Mouse (Mus musculus) forebrain, embryonic 16.5 days (tissue): ENCODE measurements around the gene Cort. TPM values are rescaled to one million over a fixed set of nuclear protein-coding genes. Genes with fewer than 3 reads are reported as not detected.

Experiments used
- ATAC-seq: fragments of 200-750 bp; cut with Nextera tagmentation; 2 replicates; pipeline ENCODE4 v1.8.0; 2017; ENCODE audit warnings: mild to moderate bottlenecking, moderate library complexity
- H3K27ac ChIP-seq: fragments of 300-500 bp; sonication (generic); 2 replicates; pipeline ENCODE4 v1.5.1; 2014; ENCODE audit warnings: low read length, control low read depth
- H3K27me3 ChIP-seq: fragments of 300-500 bp; sonication (generic); replicated peaks from 2 replicates; pipeline ENCODE4 v1.6.1; 2014; ENCODE audit warnings: low read length; ENCODE audit not compliant: control insufficient read depth, insufficient read depth
- H3K36me3 ChIP-seq: fragments of 300-500 bp; sonication (generic); 2 replicates; pipeline ENCODE4 v1.6.1; 2014; ENCODE audit not compliant: control insufficient read depth, insufficient read depth
- H3K4me1 ChIP-seq: fragments of 300-500 bp; sonication (generic); replicated peaks from 2 replicates; pipeline ENCODE4 v1.6.1; 2014; ENCODE audit warnings: low read length; ENCODE audit not compliant: control insufficient read depth, insufficient read depth
- H3K4me2 ChIP-seq: fragments of 300-500 bp; sonication (generic); 2 replicates; pipeline ENCODE4 v1.6.1; 2014; ENCODE audit warnings: mild to moderate bottlenecking, low read length, control low read depth
- H3K4me3 ChIP-seq: fragments of 300-500 bp; sonication (generic); replicated peaks from 2 replicates; pipeline ENCODE4 v1.5.1; 2014; ENCODE audit warnings: mild to moderate bottlenecking, low read length, control low read depth
- H3K9ac ChIP-seq: fragments of 300-500 bp; sonication (generic); replicated peaks from 2 replicates; pipeline ENCODE4 v1.6.1; 2014; ENCODE audit warnings: low read depth, low read length, control low read depth
- H3K9me3 ChIP-seq: fragments of 300-500 bp; sonication (generic); 2 replicates; pipeline ENCODE4 v1.6.1; 2016; ENCODE audit warnings: low read length; ENCODE audit not compliant: control insufficient read depth
- WGBS: fragments of 180-500 bp; shearing (Covaris S2); extraction: QIAGEN DNeasy Blood & Tissue Kit; methylation state at CpG from one replicate; pipeline ENCODE4 v1.1.7; 2014; 5-methylcytosine and 5-hydroxymethylcytosine counted together
- polyA plus RNA-seq: library from polyadenylated mRNA; unstranded; fragments of >200 nt; fragmentation: Nextera tagmentation; extraction: Ambion mirVana; gene quantifications from 2 replicates; pipeline ENCODE4 v1.2.1, GENCODE M21; 2015

Cort gene
- polyA plus RNA-seq, 1 experiment from 2014 or later, result 1.8 TPM

GRCm38 (mm10) chr4:149085381-149085780 is 41.2 kb downstream of the Cort start:
- no peak overlapping the region for H3K4me3 ChIP-seq
- no peak overlapping the region for H3K4me2 ChIP-seq
- ATAC-seq, result no peak
- no peaks in the 10 kb centered on the region for H3K9me3 ChIP-seq
- H3K4me1 ChIP-seq, result peaks cover 8% of the 10 kb centered on the region
- 73% methylated on average over 5 of the region's 5 CpGs for WGBS
- H3K27me3 ChIP-seq, result no peaks in the 10 kb centered on the region
- H3K9ac ChIP-seq, result no peak overlapping the region
- no peaks in the 10 kb centered on the region for H3K36me3 ChIP-seq
- H3K27ac ChIP-seq, result no peak overlapping the region

DNA sequence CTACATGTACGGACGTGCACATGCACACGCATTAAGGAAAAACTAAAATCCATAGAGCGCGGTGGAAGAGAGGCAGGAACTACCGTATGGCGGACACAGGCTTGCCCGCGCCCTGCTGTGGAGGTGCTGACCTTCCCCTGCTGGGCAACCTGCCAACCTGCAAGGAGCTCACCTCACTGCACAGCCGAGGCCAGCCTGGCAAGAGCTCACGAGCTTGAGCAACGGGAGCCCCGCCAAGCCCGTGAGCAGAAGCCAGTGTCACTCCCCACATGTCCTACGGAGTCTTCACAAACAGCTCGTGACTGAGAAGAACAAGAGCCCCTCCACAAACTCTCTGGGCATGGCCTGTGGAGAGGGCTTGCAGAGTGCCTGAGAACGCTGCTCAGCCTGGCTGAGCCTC is 45.0 kb downstream of the Cort start:
- H3K4me3 ChIP-seq, result no peak overlapping the region
- no peaks in the 10 kb centered on the region for H3K27me3 ChIP-seq
- H3K4me2 ChIP-seq, result no peak overlapping the region
- ATAC-seq, result 0 out of 2 replicates have a peak, but pooled peaks have one; percentile 20
- no peak overlapping the region for H3K9ac ChIP-seq
- H3K27ac ChIP-seq, result no peak overlapping the region
- WGBS, result 60% methylated on average over 17 of the region's 17 CpGs
- H3K4me1 ChIP-seq, result peaks cover 8% of the 10 kb centered on the region
- no peaks in the 10 kb centered on the region for H3K36me3 ChIP-seq
- H3K9me3 ChIP-seq, result no peaks in the 10 kb centered on the region

DNA sequence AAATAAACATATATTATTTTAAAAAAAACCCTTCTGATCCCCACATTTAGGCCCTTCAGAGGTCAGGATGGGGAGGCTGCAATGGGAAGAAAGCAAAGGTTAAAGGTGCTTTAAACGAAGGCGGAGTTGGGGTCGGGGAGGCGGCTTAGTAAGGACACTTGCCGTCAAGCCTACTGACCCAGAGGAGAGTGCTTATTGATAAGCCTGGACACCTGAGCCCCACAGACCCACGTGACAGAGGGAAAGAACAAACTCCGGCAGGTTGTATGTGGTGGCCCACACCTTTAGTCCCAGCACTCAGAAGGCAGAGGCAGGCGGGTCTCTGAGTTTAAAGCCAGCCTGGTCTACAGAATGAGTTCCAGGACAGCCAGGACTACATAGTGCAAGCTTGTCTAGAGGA is 46.5 kb downstream of the Cort start:
- ATAC-seq, result no peak
- 93% methylated on average over 8 of the region's 8 CpGs for WGBS
- Histone ChIP-seq H3K36me3 (no peaks in the 10 kb centered on the region), H3K4me3 (no peak overlapping the region), H3K27me3 (no peaks in the 10 kb centered on the region), H3K9ac (no peak overlapping the region), H3K4me1 (peaks cover 13% of the 10 kb centered on the region), H3K27ac (no peak overlapping the region), H3K9me3 (no peaks in the 10 kb centered on the region), H3K4me2 (no peak overlapping the region)

GRCm38 (mm10) chr4:149079629-149080028 is 46.9 kb downstream of the Cort start:
- H3K4me2 ChIP-seq, result no peak overlapping the region
- no peak overlapping the region for H3K27ac ChIP-seq
- H3K27me3 ChIP-seq, result no peaks in the 10 kb centered on the region
- H3K4me3 ChIP-seq, result no peak overlapping the region
- no peaks in the 10 kb centered on the region for H3K9me3 ChIP-seq
- peaks cover 13% of the 10 kb centered on the region for H3K4me1 ChIP-seq
- ATAC-seq, result no peak
- no peak overlapping the region for H3K9ac ChIP-seq
- WGBS, result 86% methylated on average over 6 of the region's 6 CpGs
- H3K36me3 ChIP-seq, result no peaks in the 10 kb centered on the region

DNA sequence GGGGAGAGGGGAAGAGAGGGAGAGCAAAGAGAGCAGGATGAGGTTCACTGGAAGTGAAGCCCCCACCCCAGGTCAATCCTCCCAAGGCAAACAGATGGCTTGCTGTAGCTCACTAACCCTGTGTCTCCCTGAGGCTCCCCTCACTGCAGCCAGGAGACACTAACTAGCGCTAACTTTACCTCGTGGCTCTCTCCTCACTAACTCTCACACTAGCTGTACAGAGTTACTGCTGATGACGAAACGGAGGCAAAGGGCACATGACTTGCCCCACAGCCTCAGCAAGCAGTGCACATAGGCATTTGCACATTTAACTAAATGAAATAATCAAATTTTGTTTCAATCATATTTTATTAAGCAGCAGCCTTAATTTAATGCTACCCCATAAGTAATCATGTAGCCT is 48.3 kb downstream of the Cort start:
- no peak overlapping the region for H3K9ac ChIP-seq
- no peak overlapping the region for H3K4me2 ChIP-seq
- no peak for ATAC-seq
- no peaks in the 10 kb centered on the region for H3K9me3 ChIP-seq
- H3K27ac ChIP-seq, result no peak overlapping the region
- no peak overlapping the region for H3K4me3 ChIP-seq
- H3K4me1 ChIP-seq, result peaks cover 13% of the 10 kb centered on the region
- 69% methylated on average over 4 of the region's 4 CpGs for WGBS
- H3K27me3 ChIP-seq, result no peaks in the 10 kb centered on the region
- no peaks in the 10 kb centered on the region for H3K36me3 ChIP-seq

GRCm38 (mm10) chr4:149075871-149076575 is 50.5 kb downstream of the Cort start:
- Histone ChIP-seq H3K36me3 (no peaks in the 10 kb centered on the region), H3K4me2 (no peak overlapping the region), H3K9ac (no peak overlapping the region), H3K27me3 (no peaks in the 10 kb centered on the region), H3K9me3 (no peaks in the 10 kb centered on the region), H3K4me1 (peaks cover 6% of the 10 kb centered on the region), H3K27ac (no peak overlapping the region), H3K4me3 (no peak overlapping the region)
- 31% methylated on average over 10 of the region's 10 CpGs for WGBS
- ATAC-seq, result peak; percentile 81

GRCm38 (mm10) chr4:149075073-149075472 is 51.5 kb downstream of the Cort start:
- H3K27me3 ChIP-seq, result no peaks in the 10 kb centered on the region
- no peaks in the 10 kb centered on the region for H3K9me3 ChIP-seq
- no peak overlapping the region for H3K27ac ChIP-seq
- H3K4me3 ChIP-seq, result no peak overlapping the region
- H3K36me3 ChIP-seq, result no peaks in the 10 kb centered on the region
- WGBS, result 87% methylated on average over 13 of the region's 13 CpGs
- H3K9ac ChIP-seq, result no peak overlapping the region
- no peak overlapping the region for H3K4me2 ChIP-seq
- H3K4me1 ChIP-seq, result peaks cover 6% of the 10 kb centered on the region
- no peak for ATAC-seq

Other genes with a start within 250 kb of the Cort start
- gene Pex14, start 26.9 kb downstream of the Cort start, polyA plus RNA-seq, result 53.7 and 56.9 TPM in 2 replicates
- gene Dffa, start 22.6 kb downstream of the Cort start, polyA plus RNA-seq, result 24.0 and 26.3 TPM in 2 replicates
- 22.2 and 24.9 TPM in 2 replicates for gene Cenps, start 10.9 kb upstream of the Cort start, polyA plus RNA-seq
- gene Pgd, start 40.0 kb upstream of the Cort start, polyA plus RNA-seq, result 94.6 and 94.7 TPM in 2 replicates
- 125 and 131 TPM in 2 replicates for gene Kif1b, start 180.9 kb upstream of the Cort start, polyA plus RNA-seq